Mouse (Mus musculus) heart, adult 2 months (tissue): ENCODE results near the gene Btnl1.

ENCODE experiments used
- CTCF ChIP-seq: fragments of 200-600 bp; IDR thresholded peaks from 2 replicates; pipeline ENCODE4 v1.8.1; 2022; ENCODE audit warnings: antibody characterized with exemption, mild to moderate bottlenecking, moderate library complexity
- POLR2A ChIP-seq: fragments of 200-500 bp; IDR thresholded peaks from 2 replicates; pipeline ENCODE4 v1.6.1; 2011; ENCODE audit warnings: mild to moderate bottlenecking, low read depth, low read length, control low read depth; ENCODE audit not compliant: insufficient read depth

DNA sequence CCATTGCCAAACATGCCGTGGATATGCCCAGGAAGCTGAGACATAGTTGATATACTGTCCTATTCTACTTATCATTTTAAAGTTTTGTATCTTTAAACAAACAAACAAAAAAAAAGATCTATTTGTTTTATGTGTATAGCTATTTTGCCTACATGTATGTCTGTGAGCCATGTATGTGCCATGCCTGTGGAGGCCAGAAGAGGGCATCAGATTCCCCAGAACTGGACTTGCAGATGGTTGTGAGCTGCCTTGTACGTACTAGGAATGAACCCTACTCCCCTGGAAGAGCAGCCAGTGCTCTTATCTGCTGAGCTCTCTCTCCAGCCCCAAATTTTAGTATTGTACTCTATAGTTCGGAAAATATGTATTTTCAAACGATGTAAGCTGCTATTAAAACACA is 11.6 kb downstream of the Btnl1 start:
- TF ChIP-seq CTCF (peak; percentile 80), POLR2A (no peak)
